Mouse (Mus musculus): Measurements from ENCODE around the gene Ptgdr2. TPM values are rescaled to one million over a fixed set of nuclear protein-coding genes. Genes with fewer than 3 reads are reported as not detected.

The Ptgdr2 gene
- total RNA-seq, 2 experiments from 2014 or later: not detected

DNA sequence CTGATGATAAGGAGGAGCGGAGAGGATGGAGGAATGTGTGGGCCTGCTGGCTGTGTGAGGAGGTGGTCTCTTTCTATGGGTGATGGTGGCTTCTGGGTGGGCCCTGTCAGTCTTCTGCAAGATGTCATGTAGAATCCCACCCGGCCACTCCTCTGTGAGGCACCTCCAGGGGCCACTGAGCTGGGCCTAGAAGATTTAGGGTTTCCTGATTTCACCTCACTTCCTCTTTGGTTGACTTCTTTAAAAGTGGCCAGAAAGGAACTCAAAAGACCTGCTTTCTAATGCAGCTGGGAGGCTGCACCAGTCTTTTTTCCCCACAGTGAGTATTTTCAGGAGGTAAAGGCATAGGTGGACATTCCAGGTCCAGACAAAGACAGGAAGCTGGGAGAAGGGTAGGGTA, 6.3 kb upstream of the Ptgdr2 start:
- no peak for DNase-seq (ENCODE audit: low spot score in 2 of 2)

DNA sequence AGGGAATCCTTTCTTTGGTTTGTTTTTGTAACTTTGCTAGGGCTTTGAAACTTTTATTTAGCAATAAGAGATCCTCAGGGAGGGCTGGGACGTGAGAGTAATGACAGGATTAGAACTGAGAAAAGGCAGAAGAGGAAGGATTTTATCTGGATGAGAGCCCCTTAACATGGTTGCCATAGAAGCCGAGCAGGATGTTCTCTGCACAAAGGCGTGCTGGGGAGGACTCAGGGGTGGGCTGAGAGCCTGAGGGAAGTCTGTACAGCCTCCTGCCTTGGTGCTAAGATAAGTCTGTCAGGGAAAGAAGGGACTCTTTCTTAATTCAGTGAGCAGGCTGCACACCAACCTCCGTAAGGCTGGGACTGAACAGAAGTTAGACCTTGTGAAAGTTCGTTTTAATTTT, 1.9 kb upstream of the Ptgdr2 start:
- no peak for DNase-seq (ENCODE audit: low spot score in 2 of 2)

DNA sequence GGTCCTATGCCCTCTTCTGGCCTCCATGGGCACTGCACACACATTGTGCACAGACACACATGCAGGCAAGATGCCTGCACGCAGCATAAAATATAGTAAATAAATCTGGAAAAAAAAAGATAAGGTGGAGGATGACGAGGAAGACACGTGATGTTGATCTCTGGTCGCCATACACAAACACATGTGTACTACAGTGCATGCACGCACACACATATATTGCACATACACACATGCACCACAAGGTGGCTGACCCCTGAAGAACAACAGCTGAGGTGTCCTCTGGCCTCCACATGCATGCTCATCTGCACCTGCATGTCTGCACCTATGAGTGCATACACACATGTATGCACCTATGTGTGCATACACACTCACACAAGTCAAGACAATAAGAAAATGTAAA, 883 bp upstream of the Ptgdr2 start:
- no peak for DNase-seq (ENCODE audit: low spot score in 2 of 2)

DNA sequence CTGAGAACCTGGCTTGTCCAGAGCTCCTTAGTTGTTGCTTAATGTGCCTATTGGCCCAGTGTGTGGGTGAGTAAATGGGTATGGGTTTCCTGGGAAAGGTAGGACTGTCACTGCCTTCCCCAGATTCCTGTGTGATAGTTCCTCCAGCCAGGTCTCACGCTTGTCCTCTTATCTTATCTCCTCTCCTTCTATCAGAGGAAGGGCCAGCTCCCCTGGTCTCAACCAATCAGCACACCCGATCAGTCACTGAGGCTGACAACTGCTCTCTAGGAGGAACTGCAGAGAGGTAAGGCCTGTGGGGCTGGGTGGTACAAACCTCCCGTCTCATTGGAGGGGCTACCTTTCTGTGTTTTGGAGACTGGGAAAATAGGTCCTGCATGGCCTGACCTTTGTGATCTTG, 1.8 kb downstream of the Ptgdr2 start:
- no peak for DNase-seq (ENCODE audit: low spot score in 2 of 2)

DNA sequence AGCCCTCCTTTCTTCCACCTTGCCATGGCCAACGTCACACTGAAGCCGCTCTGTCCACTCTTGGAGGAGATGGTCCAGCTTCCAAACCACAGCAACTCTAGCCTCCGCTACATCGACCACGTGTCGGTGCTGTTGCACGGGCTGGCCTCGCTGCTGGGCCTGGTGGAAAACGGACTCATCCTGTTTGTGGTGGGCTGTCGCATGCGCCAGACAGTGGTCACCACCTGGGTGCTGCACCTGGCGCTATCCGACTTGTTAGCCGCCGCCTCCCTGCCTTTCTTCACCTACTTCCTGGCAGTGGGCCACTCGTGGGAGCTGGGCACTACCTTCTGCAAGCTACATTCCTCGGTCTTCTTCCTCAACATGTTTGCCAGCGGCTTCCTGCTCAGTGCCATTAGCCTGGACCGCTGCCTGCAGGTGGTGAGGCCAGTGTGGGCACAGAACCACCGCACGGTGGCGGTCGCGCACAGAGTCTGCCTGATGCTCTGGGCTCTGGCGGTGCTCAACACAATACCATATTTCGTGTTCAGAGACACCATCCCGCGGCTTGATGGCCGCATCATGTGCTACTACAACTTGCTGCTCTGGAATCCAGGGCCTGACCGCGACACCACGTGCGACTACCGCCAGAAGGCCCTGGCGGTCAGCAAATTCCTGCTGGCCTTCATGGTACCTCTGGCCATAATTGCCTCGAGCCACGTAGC, 3.3 kb downstream of the Ptgdr2 start:
- peak; percentile 61 to 70 for DNase-seq (ENCODE audit: low spot score in 2 of 2)

DNA sequence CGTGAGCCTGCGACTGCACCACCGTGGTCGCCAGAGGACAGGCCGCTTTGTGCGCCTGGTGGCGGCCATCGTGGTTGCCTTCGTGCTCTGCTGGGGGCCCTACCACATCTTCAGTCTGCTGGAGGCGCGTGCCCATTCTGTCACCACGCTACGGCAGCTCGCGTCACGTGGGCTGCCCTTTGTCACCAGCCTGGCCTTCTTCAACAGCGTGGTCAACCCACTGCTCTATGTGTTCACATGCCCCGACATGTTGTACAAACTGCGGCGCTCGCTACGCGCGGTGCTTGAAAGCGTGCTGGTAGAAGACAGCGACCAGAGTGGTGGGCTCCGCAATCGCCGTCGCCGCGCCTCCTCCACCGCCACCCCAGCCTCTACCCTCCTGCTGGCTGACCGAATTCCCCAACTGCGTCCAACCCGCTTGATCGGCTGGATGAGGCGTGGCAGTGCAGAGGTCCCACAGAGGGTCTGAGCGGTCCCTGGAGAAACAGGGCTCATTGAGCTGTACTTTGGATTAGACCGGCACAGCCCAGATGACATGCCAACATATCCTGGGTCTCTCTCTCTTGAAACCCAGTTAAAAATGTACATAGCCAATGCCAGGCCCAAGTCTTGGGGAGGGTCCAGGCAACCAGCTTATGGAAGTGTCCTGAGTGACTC, 4.0 kb downstream of the Ptgdr2 start:
- DNase-seq (ENCODE audit: low spot score in 2 of 2): peak in 1 of 2 experiments; percentile 26

DNA sequence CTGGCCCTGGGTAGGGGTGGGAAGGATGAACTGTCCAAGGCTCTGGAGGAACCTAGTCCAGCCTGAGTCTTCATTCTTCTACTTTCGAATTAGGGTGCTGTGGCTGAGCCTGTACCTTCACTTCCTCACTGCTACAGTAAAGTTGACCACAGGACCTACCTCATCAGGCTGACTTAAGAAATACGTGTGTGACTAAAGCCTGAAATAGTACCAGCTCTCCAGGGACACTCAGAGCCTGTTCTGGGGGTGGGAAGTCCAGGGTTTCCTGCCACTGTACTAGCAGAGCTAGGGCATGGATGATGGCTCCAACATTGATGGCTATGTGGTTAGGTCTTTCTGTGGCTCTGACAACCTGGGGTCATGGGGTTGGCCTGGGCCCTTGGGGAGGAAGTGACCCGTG, 7.0 kb downstream of the Ptgdr2 start:
- DNase-seq (ENCODE audit: low spot score in 2 of 2): no peak

DNA sequence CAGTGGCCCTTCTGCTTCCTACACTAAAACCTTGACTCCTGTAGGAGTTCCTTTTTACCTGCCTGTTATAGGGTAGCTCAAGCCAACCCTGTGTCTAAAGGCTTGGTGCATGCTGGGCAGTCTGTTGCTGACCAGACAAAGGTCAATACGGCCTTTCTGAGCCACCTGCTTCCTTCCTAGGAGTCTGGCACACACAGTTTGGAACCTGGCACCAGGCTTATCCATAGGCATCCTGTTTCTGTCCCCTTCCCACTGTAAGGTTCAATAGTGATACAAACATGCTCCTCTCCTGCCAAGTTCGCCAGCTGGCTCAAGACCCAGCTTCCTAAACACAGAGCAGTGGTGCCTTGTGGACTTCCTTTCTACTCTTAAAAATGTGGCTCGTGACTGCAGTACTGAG, 9.5 kb downstream of the Ptgdr2 start:
- no peak for DNase-seq (ENCODE audit: low spot score in 2 of 2)

DNA sequence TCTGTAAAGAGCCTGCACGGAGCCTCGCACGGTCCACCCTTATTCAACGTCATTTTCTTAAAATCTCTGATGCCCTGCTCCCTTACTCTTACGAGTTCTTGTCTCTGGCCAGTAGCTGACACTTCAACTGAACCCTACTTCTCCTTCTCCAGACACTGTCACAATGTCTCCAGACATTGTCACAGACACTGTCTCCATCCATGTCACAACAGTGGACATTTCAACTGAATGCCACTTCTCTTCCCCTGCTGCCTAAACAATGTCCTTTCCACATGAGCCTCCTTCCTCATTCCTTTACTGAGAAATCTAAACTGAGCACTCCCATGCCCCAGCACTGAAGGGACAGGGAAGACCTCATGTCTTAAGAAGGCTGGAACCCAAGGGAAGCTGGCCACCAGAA, 10.3 kb downstream of the Ptgdr2 start:
- DNase-seq (ENCODE audit: low spot score in 2 of 2): no peak

DNA sequence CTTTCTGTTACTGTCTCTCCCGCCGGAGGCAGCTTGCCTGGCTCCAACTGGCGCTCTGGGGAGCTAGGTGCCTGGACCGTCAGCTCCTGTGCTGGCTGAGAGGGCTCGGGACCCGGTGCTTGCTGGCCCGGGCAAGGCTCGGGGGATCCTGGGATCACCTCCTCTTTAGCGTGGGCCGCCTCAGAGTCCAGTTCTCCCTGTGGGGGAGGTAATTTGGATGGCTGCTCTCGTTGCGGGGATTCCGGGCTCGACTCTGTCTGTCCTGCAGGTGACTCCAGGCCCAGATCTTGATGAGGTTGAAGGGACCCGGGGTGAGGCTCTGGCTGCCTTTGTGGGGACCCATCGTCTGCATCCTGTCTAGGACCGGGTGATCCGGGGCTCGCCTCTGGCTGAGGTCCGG, 11.5 kb downstream of the Ptgdr2 start:
- no peak for DNase-seq (ENCODE audit: low spot score in 2 of 2)

DNA sequence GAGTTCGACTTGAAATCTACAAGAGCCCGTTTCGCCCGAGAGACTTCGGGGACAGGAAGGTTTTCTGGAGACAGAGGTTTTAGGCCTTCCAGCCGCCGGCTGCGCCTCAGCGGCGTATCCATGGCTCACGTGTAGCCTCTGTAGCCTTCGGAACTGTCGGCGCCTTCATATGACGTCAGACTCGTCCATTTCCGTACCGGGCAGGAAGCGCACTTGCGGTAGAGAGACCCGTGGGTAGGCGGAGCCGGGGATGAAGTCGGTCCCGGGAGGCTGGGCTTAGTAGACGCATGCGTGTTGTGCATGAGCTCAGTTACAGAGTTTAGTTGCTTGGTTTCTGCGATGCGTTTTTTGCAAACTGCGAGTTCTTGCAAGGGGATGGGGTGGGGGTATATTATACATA, 12.2 kb downstream of the Ptgdr2 start, which contains the start of gene Ccdc86:
TSS of gene Ccdc86 (minus strand) at position 155 of the 400 bp plus-strand sequence.
- peak; percentile 92 to 93 for DNase-seq (ENCODE audit: low spot score in 2 of 2)

DNA sequence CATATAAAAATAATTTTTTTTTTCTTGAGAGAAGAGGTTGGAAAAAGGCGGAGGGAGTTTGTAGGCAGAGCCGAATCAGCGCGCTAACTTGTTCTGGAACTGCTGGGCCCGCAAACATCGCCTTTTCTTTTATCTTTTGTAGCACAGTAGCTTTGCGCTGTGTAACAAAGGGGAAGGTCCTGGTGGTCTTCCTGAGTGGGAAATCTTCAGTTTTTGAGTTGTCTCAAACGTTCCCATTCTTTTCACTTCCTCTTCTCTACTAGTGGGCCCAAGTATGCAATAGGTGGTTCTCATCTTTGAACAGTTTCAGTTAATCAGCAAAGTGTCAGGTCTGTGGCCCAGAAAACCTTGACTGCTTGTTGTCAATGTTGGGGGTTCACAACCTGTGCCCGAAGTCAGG, 12.6 kb downstream of the Ptgdr2 start:
- no peak for DNase-seq (ENCODE audit: low spot score in 2 of 2)

DNA sequence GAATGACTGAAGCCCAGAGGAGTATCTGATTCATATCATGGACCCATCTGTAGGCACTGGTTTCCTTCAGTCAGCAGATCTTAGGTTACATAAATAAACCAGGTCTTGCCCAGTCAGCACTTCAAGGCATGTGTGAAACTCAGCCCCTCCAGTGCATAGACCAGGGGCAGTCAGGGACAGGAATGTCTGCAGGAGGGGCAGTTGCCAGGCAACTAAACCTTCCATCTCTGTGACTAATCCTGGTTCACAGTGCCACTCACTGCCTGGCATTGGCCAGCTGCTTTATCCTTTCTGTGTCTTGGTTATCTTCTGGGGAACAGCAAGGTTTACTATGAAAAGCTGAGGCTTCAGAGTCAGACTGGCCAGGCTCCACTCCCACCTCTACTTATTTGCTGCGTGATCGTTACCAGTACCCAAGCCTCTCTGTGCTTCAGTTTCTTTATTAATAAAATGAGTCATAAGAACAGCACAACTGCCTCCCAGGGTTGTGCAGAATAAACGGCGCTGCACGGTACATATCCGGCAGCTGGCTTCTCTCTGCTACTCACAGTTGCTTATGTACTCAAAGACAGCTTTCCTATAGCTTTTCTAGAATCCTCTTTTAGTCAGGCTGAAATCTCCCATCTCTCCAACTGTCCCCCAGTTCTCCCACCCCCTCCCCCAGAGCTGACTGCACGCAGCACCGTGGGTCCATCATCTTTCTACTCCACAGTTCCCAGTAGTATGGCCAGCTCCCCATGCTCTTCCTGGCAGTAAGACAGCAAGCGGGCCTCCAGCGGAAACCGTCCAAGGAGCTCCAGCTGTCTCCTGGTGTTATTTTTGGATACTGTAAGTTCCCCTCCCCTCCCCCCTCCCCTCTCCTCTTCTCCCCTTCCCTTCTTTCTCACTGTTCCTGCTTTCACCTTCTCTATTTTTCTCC, 15.3 kb downstream of the Ptgdr2 start:
- DNase-seq (ENCODE audit: low spot score in 2 of 2): no peak

DNA sequence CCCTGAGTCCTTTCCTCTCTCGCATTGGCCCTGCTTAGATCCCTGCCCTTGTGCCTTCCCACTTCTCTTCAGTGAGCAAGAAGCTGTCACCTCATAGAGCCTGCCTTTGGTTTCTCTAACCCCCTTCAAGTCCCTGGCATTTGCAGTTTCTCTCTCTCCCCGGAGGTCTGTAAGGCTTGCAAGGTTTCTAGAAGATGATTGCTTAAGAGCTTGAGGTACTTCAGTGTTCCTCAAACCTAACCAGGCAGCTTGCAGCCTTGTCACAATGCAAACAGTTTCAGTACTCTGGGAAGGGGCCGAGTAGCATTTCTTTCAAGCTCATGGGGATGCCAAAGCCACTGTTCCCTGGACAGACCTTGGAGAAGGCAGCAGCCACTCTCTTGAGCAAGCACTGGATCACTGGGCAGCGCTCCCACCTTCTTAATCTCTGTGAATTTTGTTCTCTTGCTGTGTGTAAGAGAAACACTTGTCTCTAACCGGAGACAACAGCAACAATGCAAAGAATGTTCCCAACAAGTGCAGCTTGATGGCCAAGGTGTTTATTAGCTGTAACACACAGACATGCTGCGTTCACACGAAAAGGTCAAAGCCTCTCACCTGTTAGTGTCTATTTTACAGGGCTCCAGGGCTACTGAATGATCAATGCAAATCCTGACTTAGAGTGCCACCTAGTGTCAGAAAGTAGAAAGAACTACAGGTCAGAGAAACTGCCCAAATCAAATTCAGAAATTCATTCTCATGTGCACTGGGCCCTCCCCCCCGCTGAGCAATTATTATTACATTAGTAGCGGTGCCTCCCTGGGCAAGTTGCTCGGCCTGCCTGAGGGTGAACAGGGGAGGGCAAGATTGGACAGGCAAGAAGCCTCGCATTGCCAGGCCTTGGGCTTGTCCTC, 22.4 kb downstream of the Ptgdr2 start:
- DNase-seq (ENCODE audit: low spot score in 2 of 2): peak in 1 of 2 experiments; percentile 42

DNA sequence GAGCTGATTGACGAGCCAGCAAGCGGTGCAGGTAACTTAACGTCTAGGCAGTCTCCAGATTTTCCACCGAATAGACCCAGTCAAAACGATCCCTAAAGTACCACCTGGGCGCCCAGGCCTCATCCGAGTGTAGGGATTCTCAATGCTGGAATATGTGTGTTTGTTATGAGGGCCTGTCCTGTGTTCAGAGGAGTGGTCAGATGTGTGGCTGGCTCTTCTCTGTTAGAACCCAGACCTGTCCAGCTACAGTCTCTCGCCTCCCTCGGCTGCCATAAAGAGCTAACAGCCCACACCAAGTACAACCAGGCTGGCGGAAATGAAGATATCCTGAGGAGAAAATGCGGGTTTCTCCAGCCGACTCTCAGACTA, 23.0 kb downstream of the Ptgdr2 start:
- DNase-seq (ENCODE audit: low spot score in 2 of 2): no peak

DNA sequence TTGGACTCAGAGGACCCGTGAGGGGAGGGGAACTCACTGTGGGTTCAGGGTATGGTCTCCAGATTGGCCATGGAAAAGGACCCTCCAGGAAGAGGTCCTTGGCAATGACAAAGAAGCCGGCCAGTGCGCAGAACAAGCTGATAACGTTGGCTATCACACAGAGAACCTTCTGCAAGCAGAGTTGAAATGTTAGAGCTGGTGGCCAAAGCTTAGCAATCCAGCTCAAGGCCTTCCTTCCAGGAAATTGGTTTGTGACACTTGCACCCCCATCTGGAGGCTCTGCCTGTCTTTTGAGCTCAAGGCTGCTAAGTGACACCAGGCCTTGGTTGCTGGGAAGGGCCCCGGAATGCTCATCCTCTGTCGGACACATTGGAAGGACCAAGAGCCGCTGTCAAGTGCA, 28.8 kb downstream of the Ptgdr2 start:
- DNase-seq (ENCODE audit: low spot score in 2 of 2): no peak

DNA sequence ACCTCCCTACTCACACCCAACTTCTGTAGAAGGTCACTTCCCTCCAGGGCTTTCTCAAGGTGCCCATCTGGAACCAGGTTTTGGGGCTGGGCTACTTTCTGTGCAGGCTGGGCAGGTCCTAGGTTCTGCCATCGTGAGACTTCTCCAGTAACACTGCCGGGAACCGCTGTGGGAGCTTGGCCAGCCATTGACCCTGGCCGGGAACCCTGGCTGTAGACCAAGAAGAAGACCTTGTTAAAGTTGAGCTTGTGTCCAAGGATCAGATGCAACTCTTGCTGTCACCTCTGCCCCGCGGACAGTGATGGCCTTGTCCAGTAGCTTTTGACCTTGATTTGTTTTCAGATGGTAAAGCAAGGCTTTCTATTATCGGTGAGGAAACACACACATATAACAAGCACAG, 31.6 kb downstream of the Ptgdr2 start:
- DNase-seq (ENCODE audit: low spot score in 2 of 2): peak in 1 of 2 experiments; percentile 69

DNA sequence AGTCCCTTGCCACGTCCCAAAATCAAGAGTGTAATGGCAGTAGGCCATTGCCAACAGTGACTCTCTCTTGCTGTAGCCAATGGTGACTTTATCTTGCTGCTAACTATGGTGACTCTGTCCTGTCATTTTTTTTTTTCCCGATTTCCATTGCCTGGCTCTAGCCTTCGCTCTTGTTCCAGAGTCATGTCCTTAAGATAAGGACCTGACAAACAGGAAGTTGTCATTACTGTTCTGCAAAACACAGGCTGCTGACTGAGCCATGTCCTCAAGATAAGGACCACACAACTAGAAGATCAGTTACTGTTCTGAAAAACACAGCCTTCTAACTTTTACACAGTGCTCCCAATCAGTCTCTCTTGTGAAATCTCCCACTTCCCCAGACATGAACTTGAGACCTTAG, 33.5 kb downstream of the Ptgdr2 start:
- DNase-seq (ENCODE audit: low spot score in 2 of 2): no peak

DNA sequence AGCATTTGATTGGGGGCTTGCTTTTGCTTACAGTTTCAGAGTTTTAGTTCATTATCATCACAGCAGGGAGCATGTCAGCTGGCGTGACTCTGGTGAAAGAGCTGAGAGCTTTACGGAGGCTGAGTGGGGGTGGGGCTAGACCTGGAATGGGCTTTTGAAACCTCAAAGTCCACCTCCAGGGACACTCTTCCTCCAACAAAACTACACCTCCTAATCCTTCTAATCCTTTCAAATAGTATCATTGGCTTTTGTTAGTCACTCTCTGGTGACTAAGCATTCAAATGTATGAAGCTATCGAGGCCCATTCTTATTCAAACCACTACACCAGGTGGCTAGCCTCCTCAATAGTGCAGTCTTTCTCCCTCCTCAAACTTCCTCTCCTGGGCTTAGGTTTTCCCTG, 35.7 kb downstream of the Ptgdr2 start:
- DNase-seq (ENCODE audit: low spot score in 2 of 2): no peak

DNA sequence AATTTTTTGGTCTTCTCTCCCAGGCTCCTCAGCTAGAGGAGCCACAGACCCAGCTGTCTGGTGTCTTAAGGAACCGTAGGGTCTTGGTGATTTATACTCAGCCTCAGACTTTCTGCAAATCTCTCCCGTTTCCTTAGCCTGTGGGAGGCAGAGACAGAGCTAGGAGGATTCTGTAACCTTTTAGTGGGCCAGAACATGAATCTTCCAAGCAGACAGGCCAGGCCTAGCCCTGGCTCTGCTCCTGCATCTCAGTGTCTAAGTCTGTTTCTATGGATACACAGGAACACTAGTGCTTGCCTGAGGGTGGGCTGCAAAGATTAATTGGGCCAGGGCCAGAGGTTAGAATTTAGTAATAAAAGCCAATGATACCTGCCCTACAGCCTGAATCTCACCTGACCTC, 36.2 kb downstream of the Ptgdr2 start:
- no peak for DNase-seq (ENCODE audit: low spot score in 2 of 2)
